Mouse (Mus musculus): ENCODE measurements around the gene Map3k7cl.

GRCm38 (mm10) chr16:87578881-87579280 is 25.8 kb downstream of the Map3k7cl start:
- TF ChIP-seq POLR2A (IDR thresholded peaks at IDR 0.05; ENCODE audit: control insufficient read depth, extremely low read depth, insufficient read depth, low read length, poor library complexity), result no peak
- TF ChIP-seq CTCF (IDR thresholded peaks at IDR 0.05; ENCODE audit: borderline replicate concordance, control insufficient read depth, extremely low read depth, insufficient read depth, low read length, poor library complexity), result no peak
